Mouse (Mus musculus): ENCODE results near the gene Skap1.

GRCm38 (mm10) chr11:96737673-96738471, 273.5 kb downstream of the Skap1 start:
- TF ChIP-seq CTCF (IDR thresholded peaks at IDR 0.05; ENCODE audit: control insufficient read depth, insufficient read depth, low read length) (no peak), POLR2A (IDR thresholded peaks at IDR 0.05; ENCODE audit: borderline replicate concordance, control insufficient read depth, low read depth, low read length) (no peak)
